Mouse (Mus musculus): ENCODE data around the gene Sox10.

DNA sequence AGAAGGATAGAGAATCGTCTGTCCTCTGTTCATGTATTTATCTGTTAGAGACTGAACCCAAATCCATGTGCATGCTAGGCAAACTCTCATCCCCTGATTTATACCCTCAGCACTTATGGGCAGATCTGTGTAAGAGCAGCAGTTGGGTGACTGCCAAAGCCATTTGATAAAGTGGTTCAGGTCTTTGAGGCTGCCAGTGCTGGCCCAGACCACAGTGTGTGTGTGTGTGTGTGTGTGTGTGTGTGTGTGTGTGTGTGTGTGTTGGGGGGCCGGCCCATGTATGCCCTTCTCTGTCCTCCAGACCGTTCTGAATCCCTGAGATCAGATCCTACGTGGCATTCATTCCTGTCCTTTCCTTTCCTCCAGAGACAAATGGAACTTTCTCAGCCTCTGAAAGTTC is 53.3 kb downstream of the Sox10 start:
- TF ChIP-seq CTCF (IDR thresholded peaks at IDR 0.05; ENCODE audit: borderline replicate concordance, insufficient read depth, low read length) (no peak), POLR2A (IDR thresholded peaks at IDR 0.05; ENCODE audit: low read depth, low read length) (no peak)
